Mouse (Mus musculus): ENCODE results near the gene Mnd1.

Gene Mnd1

DNA sequence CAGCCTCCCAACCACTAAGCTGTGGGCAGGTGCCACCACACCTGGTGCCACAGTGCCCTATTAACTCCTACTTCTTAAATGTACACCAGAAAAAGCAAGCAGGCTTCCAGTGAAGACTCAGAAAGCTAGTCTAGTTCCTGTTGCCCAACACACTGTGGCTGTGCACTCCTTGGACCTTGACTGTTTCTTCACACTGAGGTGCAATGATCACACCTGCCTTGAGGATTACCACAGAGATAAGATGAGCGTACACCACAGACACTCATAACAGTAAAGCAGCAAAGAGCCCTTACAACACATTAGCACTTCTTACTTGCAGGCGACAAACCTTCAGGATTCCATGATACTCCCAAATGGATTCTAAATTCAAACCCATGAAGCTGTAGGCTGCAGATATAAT is 62.7 kb downstream of the Mnd1 start:
- no peak for DNase-seq (ENCODE audit: low read depth, low spot score)

DNA sequence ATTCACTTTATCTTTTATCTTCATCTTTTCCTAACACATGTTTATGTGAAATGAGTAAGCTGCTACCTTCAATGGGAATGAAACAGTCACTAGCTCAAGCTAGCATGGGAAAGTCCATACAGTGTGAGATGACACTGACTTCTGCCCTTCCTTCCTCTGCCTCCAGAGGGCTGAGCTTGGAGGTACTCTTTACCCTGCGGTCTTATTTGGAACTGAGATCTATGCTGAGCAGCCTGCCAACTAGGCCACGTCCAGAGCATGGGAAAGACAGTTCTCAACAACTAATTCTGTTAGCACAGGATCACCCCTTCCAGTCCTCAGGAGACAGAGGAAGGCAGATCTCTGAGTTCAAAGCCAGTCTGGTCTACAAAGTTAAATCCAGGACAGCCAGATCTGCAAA is 64.6 kb downstream of the Mnd1 start:
- DNase-seq (ENCODE audit: low read depth, low spot score), result peak; percentile 62

DNA sequence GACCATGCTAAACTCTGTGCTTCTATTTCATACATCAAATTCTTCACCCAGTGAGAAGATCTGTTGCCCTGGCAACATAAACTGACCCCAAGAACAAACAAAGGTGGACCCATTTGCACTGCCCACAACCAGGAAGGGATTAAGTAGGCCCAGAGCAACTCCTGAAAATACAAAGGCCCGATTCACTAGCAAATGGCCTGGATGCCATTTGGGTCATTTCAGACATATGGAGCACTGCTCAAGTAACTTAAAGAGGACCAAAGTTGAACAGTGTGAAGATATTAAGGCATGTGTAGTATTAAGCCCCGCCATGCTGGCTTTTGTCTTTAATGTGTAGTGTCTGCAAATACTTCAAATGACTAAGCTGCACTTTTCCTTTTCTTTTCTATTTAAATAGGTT is 68.7 kb downstream of the Mnd1 start:
- no peak for DNase-seq (ENCODE audit: low read depth, low spot score)

DNA sequence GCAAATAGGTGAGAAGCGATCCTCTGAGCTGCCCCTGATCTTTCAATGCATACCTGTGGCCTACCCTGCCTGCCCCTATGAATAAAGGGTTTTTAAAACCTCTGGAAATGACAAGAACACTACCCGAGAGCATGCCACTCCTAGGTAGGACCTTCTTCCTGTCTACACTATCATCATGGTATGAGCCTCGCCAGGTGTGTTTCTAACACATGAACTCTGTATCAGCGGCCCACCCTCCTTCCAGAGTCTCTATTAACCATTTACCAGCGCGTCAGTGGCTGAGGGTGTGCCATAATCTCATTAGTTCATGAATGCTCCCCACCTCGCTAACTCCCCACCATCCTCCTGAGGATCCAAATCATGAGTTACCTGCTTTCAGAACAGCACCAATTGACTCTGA is 69.2 kb downstream of the Mnd1 start:
- DNase-seq (ENCODE audit: low read depth, low spot score), result no peak

DNA sequence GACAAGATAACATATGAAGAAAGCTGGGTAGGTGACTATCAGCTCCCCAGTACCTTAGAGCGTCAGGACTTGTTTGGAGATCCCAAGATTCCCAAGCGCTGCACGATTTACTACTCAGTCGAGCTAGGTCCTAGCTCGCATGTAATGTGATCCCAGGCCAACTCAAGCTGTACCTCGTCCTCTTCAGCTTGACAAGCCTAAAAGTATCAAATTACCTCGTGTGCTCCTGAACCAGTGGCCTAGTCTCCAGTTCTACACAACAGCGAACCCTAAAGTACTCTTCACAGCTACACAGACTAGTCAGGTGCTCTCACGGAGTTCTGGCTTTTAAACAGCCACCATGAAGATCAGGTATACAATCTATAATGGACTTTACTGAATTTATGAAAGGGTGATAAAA is 70.2 kb downstream of the Mnd1 start:
- DNase-seq (ENCODE audit: low read depth, low spot score), result no peak

DNA sequence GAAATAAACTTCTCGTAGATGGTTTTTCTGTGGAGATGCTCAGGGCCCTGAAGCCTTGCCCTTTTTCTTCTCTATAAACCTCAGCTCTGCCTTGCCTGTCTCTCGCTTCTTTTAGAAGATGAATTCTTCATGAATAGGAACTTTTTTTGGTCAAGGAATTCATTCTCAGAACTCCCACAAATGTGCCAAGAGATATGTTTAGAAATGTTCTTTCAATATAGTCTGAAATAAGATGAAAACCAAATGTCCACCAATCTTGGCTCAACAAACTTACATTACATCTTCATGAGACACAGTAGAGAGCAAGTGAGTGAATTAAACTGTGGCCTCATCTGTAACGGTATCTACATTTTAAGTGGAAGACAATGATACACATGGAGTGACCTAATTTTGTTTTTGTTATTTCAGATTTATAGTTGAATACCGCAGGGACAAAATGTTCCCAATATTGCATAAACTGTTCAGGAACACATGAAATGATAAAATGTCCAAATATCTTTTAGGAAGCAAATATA is 74.3 kb downstream of the Mnd1 start:
- no peak for DNase-seq (ENCODE audit: low read depth, low spot score)

DNA sequence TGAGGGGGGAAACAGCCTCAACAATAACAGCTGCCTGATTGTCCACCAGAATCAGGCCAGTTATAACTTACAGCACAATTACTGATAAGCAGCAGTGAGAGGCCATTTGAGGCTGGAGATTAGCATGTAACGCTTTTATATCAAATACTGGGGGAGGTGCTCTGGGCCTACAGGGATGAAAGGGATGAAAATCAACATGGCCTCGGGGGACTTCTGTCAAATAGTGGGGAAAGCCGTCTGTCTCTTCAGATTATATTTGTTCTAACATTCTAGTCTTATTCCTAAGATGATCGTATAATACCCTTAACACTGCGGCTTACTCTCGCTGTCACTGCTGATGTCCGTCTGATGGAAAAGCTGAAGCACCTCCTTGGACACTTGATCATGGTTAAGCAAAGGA is 75.5 kb downstream of the Mnd1 start:
- DNase-seq (ENCODE audit: low read depth, low spot score), result no peak

DNA sequence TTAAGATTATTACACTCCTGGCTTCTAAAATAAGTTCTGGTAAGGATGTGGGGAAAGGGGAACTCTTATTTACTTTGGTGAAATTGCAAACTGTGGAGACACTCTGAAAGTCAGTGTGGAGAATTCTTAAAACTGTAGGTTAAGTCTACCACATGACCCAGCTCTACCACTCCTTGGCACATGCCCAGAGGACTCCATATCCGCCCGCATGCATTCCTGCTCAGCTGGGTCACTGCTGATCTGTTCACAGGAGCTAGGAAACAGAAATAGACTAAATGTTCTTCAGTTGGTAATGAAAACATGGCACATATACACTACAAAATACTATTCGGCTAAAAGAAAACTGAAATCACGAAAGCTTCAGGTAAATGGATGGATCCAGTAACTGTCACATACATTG is 78.1 kb downstream of the Mnd1 start:
- no peak for DNase-seq (ENCODE audit: low read depth, low spot score)

DNA sequence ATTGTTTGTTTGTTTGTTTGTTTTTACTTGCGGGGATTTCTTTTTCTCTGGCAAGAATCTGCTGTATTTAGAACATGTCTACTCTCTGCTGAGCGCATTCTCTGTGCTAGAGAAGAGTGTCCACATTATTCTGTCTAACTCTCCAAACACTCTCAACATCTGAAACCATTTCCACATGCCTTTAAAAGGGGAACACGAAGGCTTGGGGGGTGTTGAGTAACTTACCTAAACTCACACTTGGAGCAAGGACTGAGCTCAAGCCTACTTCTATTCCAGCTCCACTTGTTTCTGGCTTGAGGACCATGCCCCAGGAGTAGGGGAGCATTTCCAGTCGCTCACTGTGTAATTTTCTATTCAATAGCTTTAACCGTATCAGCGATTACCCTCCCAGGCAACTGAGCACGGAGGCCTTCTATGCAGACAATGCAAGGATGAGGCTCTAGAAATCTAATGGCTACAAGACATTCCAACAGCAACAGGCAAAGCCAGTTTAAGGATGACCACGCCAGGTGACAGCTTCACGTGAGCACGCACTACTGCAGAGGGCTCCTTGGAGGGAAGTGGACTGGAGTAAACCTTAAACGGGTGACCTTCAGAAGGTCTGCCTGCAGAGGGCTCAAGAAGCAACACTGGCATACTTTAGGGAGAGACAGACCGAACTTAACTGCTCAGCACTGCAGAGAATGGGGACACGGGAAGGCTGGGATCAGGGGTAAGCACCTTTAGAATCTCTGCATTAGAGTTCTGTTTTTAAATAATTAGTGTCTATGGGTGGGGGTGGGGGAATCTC is 78.8 kb downstream of the Mnd1 start:
- peak; percentile 15 for DNase-seq (ENCODE audit: low read depth, low spot score)

DNA sequence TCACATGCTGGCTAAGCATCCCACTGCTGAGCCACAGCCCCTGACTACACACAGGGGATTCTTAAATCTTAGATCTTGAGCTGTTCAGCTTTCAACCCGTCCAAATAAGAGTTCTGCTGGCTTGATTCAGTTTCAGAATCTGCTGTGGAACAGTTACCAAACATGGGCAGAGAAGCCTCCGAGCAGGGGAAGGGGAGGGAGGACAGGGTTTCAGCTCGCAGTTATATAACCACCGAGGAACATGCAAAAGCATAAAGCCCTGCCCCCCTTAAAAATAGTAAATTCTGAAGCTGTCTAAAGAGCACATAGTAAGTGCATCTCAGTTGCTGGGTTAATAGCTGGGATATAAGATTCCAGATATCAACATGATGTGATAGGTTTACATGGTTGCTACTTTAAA is 80.1 kb downstream of the Mnd1 start:
- no peak for DNase-seq (ENCODE audit: low read depth, low spot score)

DNA sequence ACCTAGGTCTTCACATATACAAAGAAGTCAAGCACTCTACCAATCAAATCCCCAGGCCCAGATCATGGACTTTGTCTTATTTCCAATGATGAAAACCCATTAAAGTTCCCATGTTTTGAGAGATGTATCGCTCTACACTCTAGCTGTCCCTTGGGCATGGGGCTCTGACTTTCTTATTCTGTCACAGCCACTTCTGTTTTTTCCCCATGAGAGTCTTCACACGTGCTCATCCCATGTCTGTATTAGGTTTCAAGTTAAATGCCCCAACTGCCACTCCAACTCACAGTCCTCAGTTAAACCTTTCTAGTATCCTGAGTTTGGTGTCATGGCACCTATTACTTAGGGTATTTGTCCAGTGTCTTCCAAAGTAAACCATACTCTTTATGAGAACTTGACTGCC is 80.8 kb downstream of the Mnd1 start:
- no peak for DNase-seq (ENCODE audit: low read depth, low spot score)

DNA sequence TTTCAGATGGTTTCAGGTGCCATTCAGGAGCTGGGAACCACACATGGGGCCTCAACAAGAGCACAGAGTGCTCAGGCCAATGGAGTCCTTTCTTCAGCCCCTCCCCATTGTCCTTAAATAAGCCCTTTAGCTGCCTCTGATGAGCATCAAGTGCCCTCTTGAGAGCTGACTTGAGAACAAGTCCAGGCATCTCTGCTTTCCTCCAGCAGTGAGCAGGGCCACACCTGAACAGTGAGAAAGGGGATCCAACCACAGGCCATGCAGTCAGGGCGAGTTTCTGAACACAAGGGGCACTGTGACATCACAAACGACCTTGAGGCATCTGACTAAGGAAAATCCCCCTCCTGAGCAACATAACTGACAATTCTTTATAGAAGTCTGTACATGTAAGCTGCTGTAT is 83.9 kb downstream of the Mnd1 start:
- DNase-seq (ENCODE audit: low read depth, low spot score), result peak; percentile 40

DNA sequence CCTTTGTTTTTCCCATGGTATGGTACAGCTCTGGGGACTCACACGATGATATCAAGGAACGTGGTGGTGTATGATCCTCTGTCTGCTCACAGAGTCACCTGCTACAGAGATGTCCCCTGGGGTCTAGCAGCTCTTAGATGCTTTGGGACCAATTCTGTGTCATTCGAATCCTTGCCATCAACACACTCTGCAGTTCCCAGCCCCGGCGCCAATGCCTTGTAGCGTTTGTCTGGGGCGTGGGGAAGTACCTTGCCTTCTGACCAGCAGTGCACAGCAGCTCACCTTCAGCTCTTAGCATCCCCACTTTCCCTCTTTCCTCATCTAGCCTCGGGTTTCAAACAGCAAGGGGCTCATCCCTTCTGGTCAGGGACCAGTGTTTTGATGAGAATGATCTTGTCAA is 84.8 kb downstream of the Mnd1 start:
- DNase-seq (ENCODE audit: low read depth, low spot score), result no peak

DNA sequence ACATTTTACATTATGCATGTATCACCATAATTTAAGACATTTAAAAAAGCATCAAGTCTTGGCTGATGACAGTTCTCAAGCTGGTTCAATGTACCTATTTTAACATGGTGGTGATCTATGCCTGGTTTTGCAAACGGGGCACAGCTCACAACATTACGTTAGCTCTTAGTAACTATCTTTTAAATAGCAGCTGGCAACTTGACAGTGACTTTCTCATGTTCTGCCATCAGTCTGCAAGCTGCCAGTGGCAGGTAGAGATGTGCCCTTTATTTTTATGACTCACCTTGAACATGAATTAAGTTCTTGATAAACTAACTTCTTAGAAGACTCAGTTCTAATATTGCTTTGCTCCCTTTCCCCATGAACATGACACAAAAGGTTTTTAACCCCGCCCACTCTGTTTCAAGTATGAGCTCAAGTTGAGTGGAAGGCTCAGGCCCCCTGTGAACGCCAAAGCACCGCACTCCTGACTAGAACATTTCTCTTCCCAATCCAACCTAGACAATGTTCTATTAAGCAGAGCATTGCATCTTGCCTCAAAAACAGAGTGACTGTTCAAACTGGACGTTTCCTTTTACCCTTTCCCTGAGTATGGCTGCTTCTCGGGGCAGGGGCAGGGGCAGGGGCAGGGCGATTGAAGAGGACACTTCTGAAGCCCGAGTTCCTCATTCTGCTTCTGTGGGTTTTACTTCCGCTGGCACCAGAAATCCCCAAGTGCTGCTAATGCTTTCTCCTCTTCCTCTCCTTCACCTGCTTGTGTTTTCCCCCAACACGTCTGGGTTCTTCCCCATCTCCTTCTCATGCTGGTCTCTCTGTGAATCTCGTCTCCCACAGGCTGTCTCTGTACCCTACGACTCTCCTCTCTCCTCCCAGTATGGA is 86.5 kb downstream of the Mnd1 start:
- no peak for DNase-seq (ENCODE audit: low read depth, low spot score)

DNA sequence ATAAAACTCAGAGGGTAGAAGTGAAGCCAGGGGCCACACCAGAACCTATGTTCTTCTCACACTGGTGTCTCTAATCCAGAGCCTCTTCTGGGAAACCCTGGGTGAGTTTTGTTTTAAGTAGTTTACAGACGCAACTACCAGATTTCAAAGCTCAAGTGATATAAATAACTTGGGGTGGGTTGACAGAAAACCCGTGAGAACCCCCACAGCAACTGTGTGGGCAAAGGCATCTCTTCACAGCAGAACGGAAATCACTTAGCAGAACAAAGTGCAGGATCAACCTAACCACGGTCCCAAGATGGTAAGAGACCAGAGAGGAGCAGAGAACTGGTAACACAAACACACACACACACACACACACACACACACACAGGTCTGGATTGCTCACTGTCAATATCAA is 89.8 kb downstream of the Mnd1 start:
- no peak for DNase-seq (ENCODE audit: low read depth, low spot score)

DNA sequence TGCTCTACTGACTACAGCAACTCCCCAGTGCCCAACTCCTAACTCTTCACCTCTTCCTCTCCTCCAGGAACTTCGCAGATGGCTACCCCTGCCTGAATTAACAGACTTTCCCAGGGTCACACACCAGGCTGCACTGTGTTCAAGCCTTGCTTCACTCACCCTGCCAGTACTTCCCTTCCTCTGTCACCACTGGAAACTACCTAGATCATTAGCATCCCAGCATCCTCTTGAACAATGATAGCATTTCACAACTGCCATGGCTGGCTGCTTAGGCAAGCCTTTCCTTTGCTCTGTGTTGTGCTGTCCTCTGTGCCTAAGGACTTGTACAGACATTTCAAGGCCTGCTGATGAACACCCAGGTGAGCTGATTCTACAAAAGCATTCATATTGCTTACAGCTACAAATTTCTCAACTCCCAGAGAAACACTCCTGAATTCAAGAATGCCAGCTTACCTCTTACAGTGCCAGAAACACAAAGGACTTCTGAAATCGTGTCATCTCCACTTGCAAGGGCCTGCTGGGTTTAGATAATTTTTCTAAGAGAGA is 92.1 kb downstream of the Mnd1 start:
- no peak for DNase-seq (ENCODE audit: low read depth, low spot score)

DNA sequence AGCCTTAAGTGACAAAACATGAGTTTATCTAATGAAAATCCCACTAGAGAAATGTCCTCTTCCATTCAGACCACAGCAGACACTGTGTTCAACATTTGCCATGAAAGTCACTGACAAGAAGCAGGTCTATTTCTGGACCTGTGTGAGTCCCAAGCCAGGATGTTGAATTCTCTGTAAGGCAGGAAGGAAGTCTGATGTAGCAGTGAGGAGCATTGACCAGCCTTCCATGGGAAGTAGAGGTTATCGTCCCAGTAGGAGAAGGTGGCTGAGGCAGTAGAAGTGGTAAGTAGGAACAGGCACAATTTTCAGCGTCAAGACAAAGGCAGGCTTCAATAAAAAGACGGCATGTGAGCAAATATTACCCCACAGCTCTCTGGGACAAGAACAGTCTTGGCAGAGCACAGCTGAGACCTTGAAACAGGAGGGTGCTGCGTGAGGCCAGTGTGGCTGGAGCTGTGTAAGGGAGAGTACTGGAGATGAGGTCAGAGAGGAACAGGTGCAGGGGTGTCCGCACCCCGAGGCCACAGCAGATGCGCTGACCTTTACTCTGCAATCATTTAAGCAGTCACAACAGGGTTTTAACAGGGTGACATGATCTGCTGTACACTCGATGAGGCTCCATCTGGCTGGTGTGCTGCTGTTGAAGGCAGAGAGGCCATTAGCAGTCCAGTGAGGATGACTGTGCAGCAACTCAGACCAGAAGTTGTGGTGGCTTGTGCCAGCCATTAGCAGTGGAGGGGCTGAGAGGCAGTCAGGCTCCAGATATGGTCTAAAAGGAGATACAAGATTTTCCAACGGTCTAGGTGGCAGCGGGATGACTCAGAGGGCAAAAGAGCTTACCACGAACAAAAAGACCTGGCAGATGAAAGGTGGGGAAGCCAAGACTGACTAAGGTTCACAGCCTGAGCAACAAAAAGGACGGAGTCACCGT is 93.8 kb downstream of the Mnd1 start:
- DNase-seq (ENCODE audit: low read depth, low spot score), result no peak

DNA sequence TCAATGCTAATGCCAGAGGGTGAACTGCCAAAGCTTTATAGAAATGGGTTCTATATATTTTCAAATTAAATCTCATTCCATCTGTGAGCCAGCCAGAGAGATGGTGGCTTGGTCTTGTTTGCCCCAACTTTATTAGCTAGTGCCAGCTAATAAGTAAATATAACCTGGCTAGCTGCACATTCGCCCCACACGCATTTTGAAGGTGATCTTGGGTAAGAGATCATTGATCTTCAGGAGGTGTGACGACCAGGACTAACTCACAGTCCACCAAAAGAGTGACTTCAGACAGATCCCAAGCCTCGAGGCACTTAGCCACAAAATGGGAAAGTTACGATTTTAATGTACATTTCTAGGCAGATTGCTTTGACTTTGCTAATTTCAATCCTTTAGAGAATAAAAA is 94.6 kb downstream of the Mnd1 start:
- DNase-seq (ENCODE audit: low read depth, low spot score), result no peak

DNA sequence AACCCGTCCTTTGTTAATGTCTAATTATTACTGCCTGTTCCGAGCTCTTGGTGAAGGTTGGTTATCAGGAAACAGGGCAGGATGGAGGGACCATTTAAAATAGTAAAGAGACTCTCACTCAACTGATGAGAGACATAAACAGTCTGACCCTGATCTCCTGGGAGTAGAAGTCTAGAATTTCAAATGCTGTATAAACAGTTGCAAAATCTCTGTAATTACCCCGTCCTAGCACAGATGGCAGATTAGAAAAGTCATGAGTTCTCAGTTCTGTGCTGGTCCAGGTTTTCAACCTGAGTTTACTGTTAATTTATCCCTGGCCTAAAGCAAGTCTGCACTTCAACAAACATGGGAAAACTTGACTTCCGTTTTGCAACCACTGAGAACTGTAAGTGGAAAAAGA is 95.5 kb downstream of the Mnd1 start:
- no peak for DNase-seq (ENCODE audit: low read depth, low spot score)

DNA sequence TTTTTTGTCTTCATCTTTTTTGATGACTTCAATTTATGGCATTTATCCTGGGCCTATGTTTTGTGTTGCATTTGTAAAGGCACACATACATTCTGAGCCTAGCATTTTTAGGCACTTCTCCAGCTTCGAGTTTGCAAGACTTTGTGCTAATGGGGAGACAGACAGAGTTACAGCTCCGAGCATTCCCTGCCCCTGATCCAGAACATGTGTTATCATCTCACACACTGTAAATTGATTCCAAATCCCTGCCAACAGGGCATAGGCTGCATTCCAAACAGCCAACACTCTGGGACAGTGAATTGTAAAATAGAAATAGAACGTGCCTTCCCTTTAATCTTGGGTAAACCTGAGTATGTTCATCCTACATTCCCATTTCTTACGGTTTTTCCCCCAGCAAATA is 95.9 kb downstream of the Mnd1 start:
- DNase-seq (ENCODE audit: low read depth, low spot score), result no peak

DNA sequence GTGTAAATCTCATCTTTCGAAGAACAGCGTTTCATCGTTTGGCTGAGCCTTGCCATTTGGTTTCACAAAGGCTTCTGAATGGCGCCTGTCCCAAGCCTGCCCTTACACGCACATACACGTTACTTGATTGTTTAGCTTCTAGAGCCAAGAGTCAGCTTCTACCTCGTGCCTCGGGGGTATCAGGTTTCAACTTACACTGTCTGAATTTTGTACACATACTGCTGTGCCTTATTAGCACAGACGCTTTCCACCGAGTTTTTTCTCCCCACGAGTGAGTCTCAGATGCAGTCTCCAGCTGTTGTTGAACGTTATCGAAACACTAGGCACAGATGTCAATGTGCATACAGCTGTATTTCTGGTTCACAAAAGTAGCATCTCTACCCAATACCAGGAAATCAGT is 96.3 kb downstream of the Mnd1 start:
- DNase-seq (ENCODE audit: low read depth, low spot score), result no peak

Measured in ZHBTc4 (cell line).